Mouse (Mus musculus): ENCODE measurements at regions not wholly inside any gene's neighbourhood (a gene's known extent, or its start where the extent isn't known, plus 50 kb on each side); places are given as distances from the start of the nearest gene placed in this dataset.

GRCm38 (mm10) chrX:166869515-166869914 lies 284.0 kb upstream of the Egfl6 start:
- Histone ChIP-seq H3K9ac (ENCODE audit: insufficient read depth, low read depth, low read length, poor library complexity, severe bottlenecking) (no peak overlapping the region), H3K4me1 (ENCODE audit: control insufficient read depth in 2 of 2, insufficient read depth in 2 of 2, low read length in 2 of 2, poor library complexity in 1 of 2) (no peaks in the 10 kb centered on the region), H3K4me3 (ENCODE audit: insufficient read depth in 1 of 2, low read depth in 1 of 2, low read length in 2 of 2, poor library complexity in 1 of 2, severe bottlenecking in 1 of 2) (no peak overlapping the region), H3K9me3 (ENCODE audit: control insufficient read depth, insufficient read depth, low read depth, low read length) (no peaks in the 10 kb centered on the region), H3K36me3 (ENCODE audit: control insufficient read depth, insufficient read depth, low read length, poor library complexity, severe bottlenecking) (no peaks in the 10 kb centered on the region), H3K27ac (ENCODE audit: insufficient read depth, low read depth, low read length, poor library complexity, severe bottlenecking) (no peak overlapping the region)
- in situ Hi-C loops (cut with MboI; ENCODE audit: low sequenced_read_pairs in 2 of 2, unreplicated experiment in 2 of 2) = no loop called here
- TF ChIP-seq MAFK (IDR thresholded peaks at IDR 0.05; ENCODE audit: insufficient read depth, low read depth, low read length) (no peak), HCFC1 (IDR thresholded peaks at IDR 0.05; ENCODE audit: borderline replicate concordance, insufficient read depth, low read length) (no peak), ZC3H11A (IDR thresholded peaks at IDR 0.05; ENCODE audit: borderline replicate concordance, low read depth, low read length) (no peak), CHD2 (IDR thresholded peaks at IDR 0.05; ENCODE audit: low read depth, low read length) (no peak), ZNF384 (IDR thresholded peaks at IDR 0.05; ENCODE audit: low read depth, low read length) (no peak)
- DNase-seq (ENCODE audit: low read depth, low spot score) = no peak

GRCm38 (mm10) chrX:166867692-166868091 lies 282.2 kb upstream of the Egfl6 start:
- Histone ChIP-seq H3K27ac (ENCODE audit: insufficient read depth, low read depth, low read length, poor library complexity, severe bottlenecking) (no peak overlapping the region), H3K36me3 (ENCODE audit: control insufficient read depth, insufficient read depth, low read length, poor library complexity, severe bottlenecking) (no peaks in the 10 kb centered on the region), H3K4me1 (ENCODE audit: control insufficient read depth in 2 of 2, insufficient read depth in 2 of 2, low read length in 2 of 2, poor library complexity in 1 of 2) (no peaks in the 10 kb centered on the region), H3K9me3 (ENCODE audit: control insufficient read depth, insufficient read depth, low read depth, low read length) (no peaks in the 10 kb centered on the region), H3K9ac (ENCODE audit: insufficient read depth, low read depth, low read length, poor library complexity, severe bottlenecking) (no peak overlapping the region), H3K4me3 (ENCODE audit: insufficient read depth in 1 of 2, low read depth in 1 of 2, low read length in 2 of 2, poor library complexity in 1 of 2, severe bottlenecking in 1 of 2) (no peak overlapping the region)
- TF ChIP-seq ZC3H11A (IDR thresholded peaks at IDR 0.05; ENCODE audit: borderline replicate concordance, low read depth, low read length) = no peak
- no peak for DNase-seq (ENCODE audit: low read depth, low spot score)
- in situ Hi-C loops (cut with MboI; ENCODE audit: low sequenced_read_pairs in 2 of 2, unreplicated experiment in 2 of 2) = no loop called here

All from ES-E14 (cell line).